Mouse (Mus musculus) embryonic facial prominence, embryonic 13.5 days (tissue): Measurements from ENCODE around the gene Tmem184a. TPM values are rescaled to one million over a fixed set of nuclear protein-coding genes. Genes with fewer than 3 reads are reported as not detected.

Experiments used
- microRNA-seq: library from miRNA; unstranded; fragments of <30 nt; microRNA quantifications from one replicate; pipeline ENCODE4, GENCODE M21; 2016
- polyA plus RNA-seq: library from polyadenylated mRNA; unstranded; fragments of >200 nt; fragmentation: Nextera tagmentation; extraction: Ambion mirVana; gene quantifications from 2 replicates; pipeline ENCODE4 v1.2.1, GENCODE M21; 2015

Gene Tmem184a
- polyA plus RNA-seq, 1 experiment from 2014 or later: 2.3 TPM

Small RNAs within 50 kb of the gene (microRNA-seq; reads per million reads assigned to microRNA genes)
- not detected for gene Mir7037

Other genes starting within 250 kb of the Tmem184a start
- gene Micall2, start 83.6 kb downstream of the Tmem184a start, polyA plus RNA-seq: 7.3 and 8.9 TPM in 2 replicates
- 24.5 and 29.0 TPM in 2 replicates for gene Ints1, start 44.2 kb downstream of the Tmem184a start, polyA plus RNA-seq
- gene Mafk, start 28.4 kb downstream of the Tmem184a start, polyA plus RNA-seq: 8.7 and 9.6 TPM in 2 replicates
- gene Gm26938, start 6.5 kb upstream of the Tmem184a start, polyA plus RNA-seq: 0.90 TPM in 1 of 2 replicates, not detected in the other
- 59.8 and 65.4 TPM in 2 replicates for gene Psmg3, start 7.0 kb upstream of the Tmem184a start, polyA plus RNA-seq
- gene Elfn1, start 88.0 kb upstream of the Tmem184a start, polyA plus RNA-seq: 1.4 TPM in 2 replicates